Mouse (Mus musculus) megakaryocyte, embryonic 14.5 days (primary cell): Measurements from ENCODE around the gene Gucy1a1.

ENCODE experiments used
- FLI1 ChIP-seq: IDR thresholded peaks from 2 replicates; pipeline ENCODE4 v1.6.1; 2012; ENCODE audit warnings: low read length, inconsistent platforms, mixed read lengths
- GATA1 ChIP-seq: IDR thresholded peaks from 3 replicates; pipeline ENCODE4 v1.6.1; 2012; ENCODE audit warnings: mixed read lengths, low read length, inconsistent platforms, borderline replicate concordance

DNA sequence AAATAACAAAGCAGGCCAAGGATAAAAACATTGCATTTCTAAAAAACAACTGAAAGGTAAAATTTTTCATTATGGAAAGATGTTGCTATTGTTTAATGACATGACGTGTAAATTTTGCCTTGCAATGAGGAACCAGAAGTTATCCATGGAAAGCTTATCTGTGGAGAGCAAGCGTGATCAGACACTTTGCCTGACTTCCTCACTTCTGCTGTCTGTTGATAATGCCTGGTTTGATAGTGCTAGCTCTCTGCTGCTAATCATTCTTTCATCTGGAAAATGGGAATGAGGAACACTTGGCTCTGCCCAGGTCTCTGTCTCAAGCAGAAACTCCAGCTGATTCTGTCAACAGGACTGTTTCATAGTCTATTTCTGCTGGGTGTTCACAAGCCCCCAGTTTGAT, 20.3 kb upstream of the Gucy1a1 start:
- no peak for TF ChIP-seq GATA1
- TF ChIP-seq FLI1 = no peak
